Mouse (Mus musculus): ENCODE results near the gene Calm2.

The Calm2 gene

DNA sequence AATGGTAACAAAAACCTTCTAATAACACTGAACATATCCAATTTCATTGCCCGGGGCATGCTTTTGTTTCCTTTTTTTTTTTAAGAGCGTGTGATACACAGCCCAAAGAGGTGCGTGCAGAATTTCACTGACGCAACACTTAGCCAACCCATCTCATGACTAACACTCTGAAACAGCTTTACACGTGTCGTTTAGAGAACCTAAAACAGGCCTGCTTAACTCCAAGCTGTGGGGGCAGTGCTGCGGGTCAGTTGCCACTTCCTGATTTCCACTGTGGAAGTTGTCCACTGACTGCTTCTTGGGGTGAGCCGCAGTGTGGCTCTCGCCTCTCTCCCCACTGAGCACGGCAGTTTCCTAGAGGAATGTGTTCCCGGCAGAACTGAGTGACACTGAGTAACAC, 41.2 kb downstream of the Calm2 start:
- intact Hi-C loops (cut with DNase I), result no loop called here

DNA sequence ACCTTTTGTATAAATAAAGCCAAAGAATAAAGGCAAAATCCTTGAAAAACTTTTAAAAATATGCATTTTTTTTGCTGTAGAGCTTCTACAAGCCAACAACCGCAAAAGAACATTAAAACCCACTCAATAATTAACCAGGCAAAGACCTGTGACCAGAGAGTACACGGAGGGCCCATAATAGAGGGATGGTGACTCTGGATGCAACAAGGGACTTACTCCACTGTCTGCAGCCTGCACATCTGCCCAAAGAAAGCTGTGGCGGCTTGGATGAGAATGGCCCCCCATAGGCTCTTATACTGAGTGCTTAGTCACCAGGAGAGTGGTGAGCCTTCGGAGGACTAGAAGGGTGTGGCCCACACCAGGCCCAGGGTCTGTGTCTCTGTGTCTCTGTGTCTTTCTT, 43.3 kb downstream of the Calm2 start:
- intact Hi-C loops (cut with DNase I), result no loop called here

DNA sequence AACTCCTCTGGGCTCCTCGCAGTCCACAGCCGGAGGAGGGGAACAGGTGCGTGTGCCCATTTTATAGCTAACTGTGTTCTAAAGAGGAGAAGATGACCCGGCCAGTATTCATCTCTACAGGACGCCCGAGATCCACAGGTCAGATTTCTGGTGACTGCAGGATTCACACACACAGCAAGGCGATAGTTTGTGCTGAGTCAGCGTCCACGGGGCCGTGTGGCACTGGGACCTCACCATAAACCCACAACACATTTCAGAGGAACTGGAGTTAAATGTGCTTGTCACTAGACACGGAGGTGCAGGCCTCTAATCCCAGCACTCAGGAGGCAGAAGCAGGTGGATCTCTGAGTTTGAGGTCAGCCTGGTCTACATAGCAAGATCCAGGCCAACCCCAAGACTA, 44.3 kb downstream of the Calm2 start:
- intact Hi-C loops (cut with DNase I), result no loop called here

DNA sequence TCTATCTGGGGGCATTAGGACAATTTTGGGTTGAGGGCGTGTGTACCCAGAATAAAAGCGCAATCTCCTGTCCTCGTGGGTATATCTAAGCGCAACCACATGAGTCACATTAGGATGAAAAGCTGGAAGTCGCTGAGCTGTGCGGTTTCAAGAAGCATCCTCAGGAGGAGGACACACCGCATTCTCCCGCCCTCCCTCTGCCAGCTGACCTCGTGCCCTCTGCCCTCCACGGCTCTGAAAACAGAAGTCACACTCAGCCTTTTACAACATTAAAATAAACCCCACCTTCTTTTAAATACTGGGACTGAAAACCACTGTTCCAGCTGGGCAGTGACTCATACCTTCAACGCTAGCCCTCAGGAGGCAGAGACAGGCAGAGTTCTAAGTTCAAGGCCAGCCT, 49.6 kb downstream of the Calm2 start:
- intact Hi-C loops (cut with DNase I), result no loop called here

DNA sequence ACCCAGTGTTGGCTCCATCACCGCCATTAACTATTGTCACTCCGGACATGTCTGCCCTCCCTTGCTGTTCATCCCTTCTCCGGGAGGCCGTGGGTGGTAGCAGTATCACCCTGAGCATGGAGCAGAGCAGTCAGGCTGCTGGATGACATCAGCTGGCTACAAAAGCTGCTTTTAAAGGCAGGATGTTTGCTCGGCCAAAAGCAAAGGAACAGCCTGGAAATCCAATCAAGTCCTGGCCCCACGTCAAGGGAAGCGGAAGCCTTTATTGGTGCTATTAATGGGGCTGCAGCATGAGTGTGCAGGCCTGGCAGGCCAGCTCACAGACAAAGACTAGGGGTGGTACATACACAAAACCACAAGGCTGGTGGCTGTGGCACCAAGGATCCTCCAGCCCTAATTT, 55.5 kb downstream of the Calm2 start:
- intact Hi-C loops (cut with DNase I), result no loop called here

DNA sequence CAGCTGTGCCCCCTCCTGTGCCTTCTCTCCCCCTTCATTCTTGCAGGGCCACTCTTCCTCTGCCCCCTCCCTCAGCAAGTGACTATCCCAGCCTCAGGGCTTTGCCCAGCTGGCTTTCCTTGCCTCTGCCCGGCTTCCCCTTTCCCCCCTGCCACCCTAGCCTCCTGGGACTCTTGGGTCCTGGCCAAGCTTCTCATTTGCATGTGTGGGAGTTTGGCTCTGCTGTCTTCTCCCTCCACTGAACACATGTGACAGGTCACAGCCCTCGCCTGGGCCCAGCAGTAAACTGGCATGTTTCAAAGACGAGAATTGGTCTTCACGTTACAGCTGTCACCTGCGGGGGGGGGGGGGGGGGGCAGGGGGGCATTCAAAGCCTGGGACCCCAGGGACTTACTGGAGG, 59.7 kb downstream of the Calm2 start:
- intact Hi-C loops (cut with DNase I), result no loop called here

DNA sequence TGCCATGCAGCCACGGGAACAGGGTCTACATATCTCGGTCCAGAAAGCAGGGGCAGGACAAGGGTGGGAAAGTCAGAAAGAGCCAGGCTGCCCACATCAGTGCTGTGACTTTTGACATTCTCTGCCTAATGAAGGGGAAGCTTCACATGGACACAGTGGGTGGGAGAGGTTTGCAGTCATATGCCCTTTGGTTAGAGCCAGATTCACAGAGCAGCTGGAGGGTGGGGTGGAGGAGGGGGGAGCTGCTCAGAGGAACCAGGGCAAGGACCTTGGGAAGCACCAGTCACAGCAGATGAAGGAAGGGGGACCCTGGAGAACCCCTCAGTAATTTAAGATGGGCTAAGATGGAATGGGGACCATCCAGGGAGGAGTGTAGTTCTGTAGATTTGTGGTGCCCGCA, 60.9 kb downstream of the Calm2 start:
- intact Hi-C loops (cut with DNase I), result no loop called here
